Mouse (Mus musculus) adrenal gland, adult 2 months (tissue): ENCODE data around the gene Ptprd. TPM values are rescaled to one million over a fixed set of nuclear protein-coding genes. Genes with fewer than 3 reads are reported as not detected.
A peak's percentile ranks its signal among the peaks of the same experiment; 100 is the strongest.
"Not testable (repeated sequence)": the region's sequence is repeated elsewhere in the genome, so short reads cannot be mapped to it uniquely, and the experiment has no call there.

Experiments used
- DNase-seq: peaks from one replicate; pipeline ENCODE4 v3.0.0; 2021
- polyA plus RNA-seq: library from polyadenylated mRNA; depleted of rRNA; stranded (reverse); fragments of >200 nt; gene quantifications from 2 replicates; pipeline ENCODE4 v1.2.3, GENCODE M21; 2012
- total RNA-seq, 2 experiments: library from RNA; stranded (reverse); gene quantifications; 2 replicates each; pipeline ENCODE4 v1.2.3; 2021

The Ptprd gene
- total and polyA plus RNA-seq, 3 experiments, result 6.2 to 91.9 (median 79.1) TPM

- no peak for DNase-seq
These were observed 1996.6 kb downstream of the Ptprd start for GRCm38 (mm10) chr4:76215141-76215540.

GRCm38 (mm10) chr4:76199321-76199720 is 2012.4 kb downstream of the Ptprd start:
- no peak for DNase-seq

GRCm38 (mm10) chr4:76194762-76195161 is 2017.0 kb downstream of the Ptprd start:
- DNase-seq, result no peak

GRCm38 (mm10) chr4:76193496-76193895 is 2018.3 kb downstream of the Ptprd start:
- no peak for DNase-seq

- DNase-seq, result no peak
These were observed 2019.7 kb downstream of the Ptprd start for GRCm38 (mm10) chr4:76192031-76192430.

GRCm38 (mm10) chr4:76190788-76191187 is 2021.0 kb downstream of the Ptprd start:
- DNase-seq, result no peak

- DNase-seq, result no peak
These were observed 2028.7 kb downstream of the Ptprd start for GRCm38 (mm10) chr4:76183095-76183494.

GRCm38 (mm10) chr4:76179497-76179896 is 2032.3 kb downstream of the Ptprd start:
- DNase-seq, result peak; percentile 12

- DNase-seq, result no peak
These were observed 2036.7 kb downstream of the Ptprd start for GRCm38 (mm10) chr4:76175086-76175485.

- no peak for DNase-seq
These were observed 2056.0 kb downstream of the Ptprd start for GRCm38 (mm10) chr4:76155750-76156149.

- DNase-seq, result no peak
These were observed 2057.6 kb downstream of the Ptprd start for GRCm38 (mm10) chr4:76154190-76154589.

- no peak for DNase-seq
These were observed 2066.8 kb downstream of the Ptprd start for GRCm38 (mm10) chr4:76144925-76145324.

- DNase-seq, result no peak
These were observed 2067.4 kb downstream of the Ptprd start for GRCm38 (mm10) chr4:76144333-76144732.

GRCm38 (mm10) chr4:76137901-76138300 is 2073.9 kb downstream of the Ptprd start:
- no peak for DNase-seq

GRCm38 (mm10) chr4:76136625-76137024 is 2075.1 kb downstream of the Ptprd start:
- DNase-seq, result no peak

- no peak for DNase-seq
These were observed 2119.9 kb downstream of the Ptprd start for GRCm38 (mm10) chr4:76091845-76092244.

GRCm38 (mm10) chr4:76089866-76090265 is 2121.9 kb downstream of the Ptprd start:
- DNase-seq, result no peak

GRCm38 (mm10) chr4:76076051-76076450 is 2135.7 kb downstream of the Ptprd start:
- DNase-seq, result no peak

GRCm38 (mm10) chr4:76073286-76073685 is 2138.5 kb downstream of the Ptprd start:
- no peak for DNase-seq

- no peak for DNase-seq
These were observed 2140.0 kb downstream of the Ptprd start for GRCm38 (mm10) chr4:76071720-76072119.

- DNase-seq, result peak; percentile 51
These were observed 2154.9 kb downstream of the Ptprd start for GRCm38 (mm10) chr4:76056836-76057235.

GRCm38 (mm10) chr4:76045650-76046049 is 2166.1 kb downstream of the Ptprd start:
- no peak for DNase-seq

GRCm38 (mm10) chr4:76044802-76045201 is 2167.0 kb downstream of the Ptprd start:
- DNase-seq, result no peak

- not testable (repeated sequence) for DNase-seq
These were observed 2174.6 kb downstream of the Ptprd start for GRCm38 (mm10) chr4:76037178-76037577.
